Mouse (Mus musculus) stomach, embryonic 14.5 days (tissue): ENCODE results near the gene Gm10181. TPM values are rescaled to one million over a fixed set of nuclear protein-coding genes. Genes with fewer than 3 reads are reported as not detected.
"Not testable (repeated sequence)": the region's sequence is repeated elsewhere in the genome, so short reads cannot be mapped to it uniquely, and the experiment has no call there.

Source experiments
- ATAC-seq: fragments of 200-750 bp; cut with Nextera tagmentation; 2 replicates; pipeline ENCODE4 v1.8.0; 2017; ENCODE audit warnings: low read depth, moderate TSS enrichment; ENCODE audit not compliant: insufficient number of reproducible peaks, insufficient read depth, low FRiP score
- H3K27ac ChIP-seq: fragments of 300-500 bp; sonication (generic); 2 replicates; pipeline ENCODE4 v1.5.1; 2014; ENCODE audit warnings: mild to moderate bottlenecking, low read length, moderate library complexity, mixed read lengths
- H3K27me3 ChIP-seq: fragments of 300-500 bp; sonication (generic); 2 replicates; pipeline ENCODE4 v1.6.1; 2014; ENCODE audit warnings: low read length, control low read depth, mixed read lengths; ENCODE audit not compliant: control insufficient read depth, insufficient read depth
- H3K36me3 ChIP-seq: fragments of 300-500 bp; sonication (generic); 2 replicates; pipeline ENCODE4 v1.6.1; 2014; ENCODE audit warnings: mild to moderate bottlenecking, control low read depth, low read length, moderate library complexity, mixed read lengths; ENCODE audit not compliant: control insufficient read depth, insufficient read depth
- H3K4me1 ChIP-seq: fragments of 300-500 bp; sonication (generic); 2 replicates; pipeline ENCODE4 v1.6.1; 2014; ENCODE audit warnings: low read length, control low read depth, mixed read lengths; ENCODE audit not compliant: control insufficient read depth, insufficient read depth
- H3K4me2 ChIP-seq: fragments of 300-500 bp; sonication (generic); replicated peaks from 2 replicates; pipeline ENCODE4 v1.6.1; 2014; ENCODE audit warnings: low read depth, low read length, control low read depth
- H3K4me3 ChIP-seq: fragments of 300-500 bp; sonication (generic); 2 replicates; pipeline ENCODE4 v1.5.1; 2014; ENCODE audit warnings: low read depth, low read length, control low read depth
- H3K9ac ChIP-seq: fragments of 300-500 bp; sonication (generic); replicated peaks from 2 replicates; pipeline ENCODE4 v1.6.1; 2014; ENCODE audit warnings: low read depth, mild to moderate bottlenecking, control low read depth, low read length, moderate library complexity, mixed read lengths
- H3K9me3 ChIP-seq: fragments of 300-500 bp; sonication (generic); 2 replicates; pipeline ENCODE4 v1.6.1; 2016; ENCODE audit warnings: low read depth, low read length, control low read depth; ENCODE audit not compliant: control insufficient read depth
- WGBS: fragments of 180-500 bp; shearing (Covaris S2); extraction: QIAGEN DNeasy Blood & Tissue Kit; methylation state at CpG from one replicate; pipeline ENCODE4 v1.1.7; 2014; 5-methylcytosine and 5-hydroxymethylcytosine counted together
- polyA plus RNA-seq: library from polyadenylated mRNA; unstranded; fragments of >200 nt; fragmentation: Nextera tagmentation; extraction: Ambion mirVana; gene quantifications from 2 replicates; pipeline ENCODE4 v1.2.1, GENCODE M21; 2014

Gm10181 gene
- polyA plus RNA-seq, 1 experiment from 2014 or later: not detected

DNA sequence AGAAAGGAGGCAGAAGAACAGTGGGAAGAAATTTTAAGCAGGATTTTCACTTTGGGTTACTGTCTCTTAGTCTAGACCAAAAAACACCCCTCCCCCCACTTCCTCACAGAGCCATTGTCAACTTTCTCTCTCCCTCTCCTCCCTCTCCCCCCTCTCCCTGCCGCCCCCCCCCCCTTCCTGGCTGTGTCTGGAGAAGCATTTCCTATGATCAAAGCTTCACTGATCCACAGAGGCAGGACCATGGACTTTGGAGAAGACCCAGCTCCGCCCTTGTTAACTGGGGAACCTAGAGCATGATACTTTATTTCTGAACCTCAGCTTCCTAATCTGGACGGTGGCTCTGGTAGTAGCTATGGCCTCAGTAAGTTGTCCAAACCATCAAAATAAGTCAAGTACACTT lies 30.5 kb upstream of the Gm10181 start:
- Histone ChIP-seq H3K4me3 (no peak overlapping the region), H3K4me2 (no peak overlapping the region), H3K27me3 (no peaks in the 10 kb centered on the region), H3K9ac (no peak overlapping the region), H3K4me1 (no peaks in the 10 kb centered on the region), H3K9me3 (no peaks in the 10 kb centered on the region), H3K36me3 (no peaks in the 10 kb centered on the region), H3K27ac (no peak overlapping the region)
- 50% methylated on average over 3 of the region's 3 CpGs for WGBS
- ATAC-seq: no peak

DNA sequence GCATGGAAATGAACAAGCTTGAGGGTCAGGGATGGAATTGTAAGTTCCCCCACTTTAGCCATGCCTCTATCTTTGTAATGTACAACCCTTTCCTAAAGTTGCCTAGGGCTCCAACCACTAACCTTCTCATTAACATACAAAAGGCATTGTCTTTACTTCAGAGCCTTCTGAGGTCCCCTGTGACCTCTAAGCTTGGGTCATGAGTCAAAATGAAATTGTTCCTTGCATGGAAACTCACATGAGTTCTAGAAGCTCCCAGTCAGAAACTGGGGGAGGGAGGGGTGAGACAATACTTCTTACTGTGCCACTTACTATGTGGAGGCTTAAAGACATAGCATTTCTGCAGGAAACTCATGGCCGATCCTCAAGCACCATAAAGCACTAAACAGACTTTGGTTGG lies 16.6 kb upstream of the Gm10181 start:
- no peaks in the 10 kb centered on the region for H3K36me3 ChIP-seq
- H3K4me1 ChIP-seq: no peaks in the 10 kb centered on the region
- no peaks in the 10 kb centered on the region for H3K27me3 ChIP-seq
- no peak overlapping the region for H3K4me3 ChIP-seq
- H3K9me3 ChIP-seq: no peaks in the 10 kb centered on the region
- ATAC-seq: no peak
- H3K4me2 ChIP-seq: no peak overlapping the region
- 88% methylated on average over 1 of the region's 1 CpGs for WGBS
- H3K9ac ChIP-seq: no peak overlapping the region
- no peak overlapping the region for H3K27ac ChIP-seq

DNA sequence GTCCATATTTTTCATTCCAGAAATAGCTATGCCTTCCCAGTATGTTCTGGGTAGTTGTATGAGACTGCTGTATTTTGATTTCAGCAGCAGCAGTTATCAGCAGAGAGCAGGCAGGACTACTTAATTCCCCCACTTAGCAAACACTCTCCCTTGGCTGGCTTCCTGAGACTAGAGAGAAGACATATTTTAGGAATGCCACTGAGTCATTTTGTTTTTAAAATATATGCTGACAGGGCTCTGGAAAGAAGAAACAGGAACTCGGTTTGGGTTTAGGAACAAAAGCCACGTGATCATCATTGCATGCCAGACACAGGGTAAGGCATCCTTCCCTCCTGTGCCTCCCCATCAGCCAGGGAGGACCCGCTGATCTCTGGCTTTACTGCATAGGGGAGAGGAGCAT lies 13.2 kb upstream of the Gm10181 start:
- ATAC-seq: no peak
- H3K4me1 ChIP-seq: no peaks in the 10 kb centered on the region
- H3K27me3 ChIP-seq: no peaks in the 10 kb centered on the region
- no peaks in the 10 kb centered on the region for H3K36me3 ChIP-seq
- 44% methylated on average over 3 of the region's 3 CpGs for WGBS
- H3K4me2 ChIP-seq: no peak overlapping the region
- no peak overlapping the region for H3K27ac ChIP-seq
- H3K9ac ChIP-seq: no peak overlapping the region
- H3K9me3 ChIP-seq: no peaks in the 10 kb centered on the region
- no peak overlapping the region for H3K4me3 ChIP-seq

DNA sequence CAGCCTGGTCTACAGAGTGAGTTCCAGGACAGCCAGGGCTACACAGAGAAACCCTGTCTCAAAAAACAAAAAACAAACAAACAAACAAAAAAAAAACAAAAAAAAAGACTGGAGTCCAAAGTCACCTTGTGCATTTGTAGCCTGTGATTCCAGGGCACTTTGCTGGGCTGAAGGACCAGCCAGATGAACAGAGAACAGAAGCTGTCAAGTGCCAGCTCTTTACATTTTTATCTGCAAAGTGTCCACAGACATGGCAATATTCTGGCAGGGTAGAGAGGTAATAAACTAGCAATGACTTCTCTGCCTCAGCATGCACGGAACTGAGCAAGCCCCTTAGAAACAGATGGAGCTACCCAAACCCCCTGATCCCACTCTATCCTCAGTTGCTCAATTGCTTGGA lies 12.7 kb upstream of the Gm10181 start:
- 58% methylated on average over 1 of the region's 1 CpGs for WGBS
- Histone ChIP-seq H3K36me3 (no peaks in the 10 kb centered on the region), H3K4me2 (no peak overlapping the region), H3K27me3 (no peaks in the 10 kb centered on the region), H3K27ac (no peak overlapping the region), H3K9me3 (no peaks in the 10 kb centered on the region), H3K4me1 (no peaks in the 10 kb centered on the region), H3K9ac (no peak overlapping the region), H3K4me3 (no peak overlapping the region)
- ATAC-seq: no peak

DNA sequence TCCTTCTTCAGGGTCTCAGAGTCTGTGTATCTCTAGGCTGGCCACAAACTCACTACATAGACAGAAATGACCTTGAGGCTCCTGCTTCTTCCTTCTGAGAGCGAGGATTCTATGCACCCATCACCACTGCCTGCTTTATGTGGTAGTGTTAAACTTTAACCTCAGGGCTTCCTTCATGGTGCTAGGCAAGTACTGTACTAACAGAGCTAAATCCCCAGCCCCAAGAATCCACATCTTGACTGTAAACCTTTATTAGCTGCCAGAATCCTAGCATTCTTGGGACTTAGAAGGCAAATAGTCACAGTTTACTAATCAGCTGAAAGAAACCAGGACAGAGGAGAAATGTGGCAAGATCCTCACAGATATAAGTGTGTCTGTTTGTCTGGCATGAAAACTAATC lies 1.6 kb downstream of the Gm10181 start:
- Histone ChIP-seq H3K4me1 (no peaks in the 10 kb centered on the region), H3K4me3 (no peak overlapping the region), H3K27ac (no peak overlapping the region), H3K27me3 (no peaks in the 10 kb centered on the region), H3K9ac (no peak overlapping the region), H3K4me2 (no peak overlapping the region), H3K9me3 (no peaks in the 10 kb centered on the region), H3K36me3 (no peaks in the 10 kb centered on the region)
- WGBS: 41% methylated on average over 1 of the region's 1 CpGs
- ATAC-seq: no peak

DNA sequence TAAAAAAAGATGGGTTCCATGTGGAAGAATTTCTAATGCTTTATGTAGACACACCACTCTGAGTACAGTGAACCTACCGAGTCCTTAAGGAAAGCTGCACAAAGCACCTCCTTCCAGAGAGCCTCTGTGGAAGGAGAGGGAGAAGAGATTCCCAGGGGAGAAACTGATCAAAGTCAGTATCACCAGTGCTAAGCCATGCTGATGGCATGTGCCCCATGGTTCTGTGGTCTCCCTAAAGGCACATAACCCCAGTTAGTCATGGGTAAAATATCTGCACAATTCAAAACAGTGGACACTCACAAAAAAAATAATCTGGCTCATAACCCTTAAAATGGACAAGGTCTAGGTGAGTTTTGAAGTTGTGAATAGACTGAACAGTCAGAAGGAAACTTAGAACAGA lies 13.7 kb downstream of the Gm10181 start:
- Histone ChIP-seq H3K27me3 (no peaks in the 10 kb centered on the region), H3K9ac (no peak overlapping the region), H3K4me1 (no peaks in the 10 kb centered on the region), H3K36me3 (peaks cover 20% of the 10 kb centered on the region), H3K27ac (no peak overlapping the region), H3K4me3 (no peak overlapping the region), H3K4me2 (no peak overlapping the region), H3K9me3 (no peaks in the 10 kb centered on the region)
- ATAC-seq: no peak
- WGBS: 77% methylated on average over 1 of the region's 1 CpGs

DNA sequence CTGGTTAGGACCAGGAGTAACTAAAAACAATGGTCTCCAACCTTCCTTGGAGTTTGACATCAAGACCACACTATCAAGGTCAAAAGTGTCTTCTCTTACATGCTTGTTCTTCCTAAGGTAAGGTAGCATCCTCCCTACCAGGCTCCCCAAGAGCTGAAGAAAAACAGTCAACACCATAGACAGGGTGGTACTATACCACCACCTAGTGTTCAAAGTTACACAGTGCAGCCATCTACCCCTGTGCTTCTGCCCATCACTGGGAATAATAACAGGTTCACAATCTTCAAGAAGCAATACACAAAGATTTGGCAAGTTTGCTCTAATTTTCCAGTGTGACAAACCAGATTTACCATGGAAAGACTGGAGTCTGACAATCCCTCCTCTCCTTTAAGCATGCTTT lies 15.4 kb downstream of the Gm10181 start:
- Histone ChIP-seq H3K9me3 (no peaks in the 10 kb centered on the region), H3K27me3 (no peaks in the 10 kb centered on the region), H3K4me2 (no peak overlapping the region), H3K36me3 (peaks cover 20% of the 10 kb centered on the region), H3K27ac (no peak overlapping the region), H3K9ac (no peak overlapping the region), H3K4me1 (no peaks in the 10 kb centered on the region), H3K4me3 (no peak overlapping the region)
- ATAC-seq: no peak

DNA sequence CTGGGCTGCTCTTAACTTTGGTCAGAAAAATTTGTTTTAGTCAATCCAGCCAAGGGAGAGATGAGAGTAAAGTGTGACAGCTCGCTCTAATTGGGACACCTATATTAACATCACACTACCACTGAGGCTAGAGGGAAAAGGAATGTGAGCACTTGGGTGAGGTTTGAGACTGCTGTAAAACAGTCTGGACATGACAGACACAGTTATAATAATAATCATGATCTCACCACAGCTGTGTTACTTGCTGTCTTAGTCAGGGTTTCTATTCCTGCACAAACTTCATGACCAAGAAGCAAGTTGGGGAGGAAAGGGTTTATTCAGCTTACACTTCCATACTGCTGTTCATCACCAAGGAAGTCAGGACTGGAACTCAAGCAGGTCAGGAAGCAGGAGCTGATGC lies 34.4 kb downstream of the Gm10181 start:
- H3K27me3 ChIP-seq, H3K9ac ChIP-seq, H3K27ac ChIP-seq, H3K36me3 ChIP-seq, H3K9me3 ChIP-seq, H3K4me3 ChIP-seq, H3K4me2 ChIP-seq, ATAC-seq, H3K4me1 ChIP-seq: not testable (repeated sequence)
- WGBS: 100% methylated on average over 1 of the region's 1 CpGs

DNA sequence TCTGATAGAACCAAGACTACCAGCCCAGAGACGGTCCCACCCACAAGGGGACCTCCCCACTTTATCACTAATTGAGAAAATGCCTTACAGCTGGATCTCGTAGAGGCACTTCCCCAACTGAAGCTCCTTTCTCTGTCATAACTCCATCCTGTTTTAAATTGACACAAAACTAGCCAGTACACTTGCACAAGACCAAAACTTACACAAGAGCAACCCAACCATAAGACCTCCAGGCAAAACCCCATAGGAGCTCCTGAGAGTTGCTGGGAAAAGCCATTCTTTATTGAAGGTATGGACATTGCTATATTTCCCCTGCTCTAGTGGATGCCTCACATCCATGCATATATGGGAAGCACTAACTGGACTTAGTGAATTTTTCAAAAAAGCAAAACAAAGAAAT lies 34.8 kb downstream of the Gm10181 start:
- no peak overlapping the region for H3K4me2 ChIP-seq
- H3K9ac ChIP-seq: no peak overlapping the region
- WGBS: 81% methylated on average over 2 of the region's 2 CpGs
- no peak for ATAC-seq
- H3K9me3 ChIP-seq: no peaks in the 10 kb centered on the region
- H3K27me3 ChIP-seq: no peaks in the 10 kb centered on the region
- H3K36me3 ChIP-seq: peaks cover 6% of the 10 kb centered on the region; the same call in 1 of the 2 replicates
- H3K4me1 ChIP-seq: no peaks in the 10 kb centered on the region
- H3K27ac ChIP-seq: no peak overlapping the region
- H3K4me3 ChIP-seq: no peak overlapping the region
